Mouse (Mus musculus) heart, embryonic 10.5 days (tissue): Measurements from ENCODE around the gene Apol7e. TPM values are rescaled to one million over a fixed set of nuclear protein-coding genes. Genes with fewer than 3 reads are reported as not detected.
"Not testable (repeated sequence)": the region's sequence is repeated elsewhere in the genome, so short reads cannot be mapped to it uniquely, and the experiment has no call there.

Experiments
- DNase-seq: peaks from one replicate; pipeline ENCODE4 v3.0.0-alpha.2; 2017; ENCODE audit warnings: low spot score
- H3K27ac ChIP-seq: fragments of 300-500 bp; sonication (generic); 2 replicates; pipeline ENCODE4 v1.5.1; 2016; ENCODE audit warnings: mild to moderate bottlenecking
- H3K27me3 ChIP-seq: fragments of 300-500 bp; sonication (generic); 2 replicates; pipeline ENCODE4 v1.6.1; 2016; ENCODE audit warnings: mild to moderate bottlenecking; ENCODE audit not compliant: poor library complexity, insufficient read depth, severe bottlenecking
- H3K36me3 ChIP-seq: fragments of 300-500 bp; sonication (generic); 2 replicates; pipeline ENCODE4 v1.6.1; 2016; ENCODE audit warnings: mild to moderate bottlenecking, moderate library complexity
- H3K4me1 ChIP-seq: fragments of 300-500 bp; sonication (generic); 2 replicates; pipeline ENCODE4 v1.6.1; 2016; ENCODE audit warnings: mild to moderate bottlenecking
- H3K4me3 ChIP-seq: fragments of 300-500 bp; sonication (generic); 2 replicates; pipeline ENCODE4 v1.5.1; 2016; ENCODE audit warnings: mild to moderate bottlenecking, moderate library complexity
- H3K9me3 ChIP-seq: fragments of 300-500 bp; sonication (generic); 2 replicates; pipeline ENCODE4 v1.6.1; 2016; ENCODE audit warnings: mild to moderate bottlenecking, moderate library complexity
- WGBS: fragments of 180-500 bp; shearing (Covaris S2); methylation state at CpG from one replicate; pipeline ENCODE4 v1.1.7; 2016; 5-methylcytosine and 5-hydroxymethylcytosine counted together
- polyA plus RNA-seq: library from polyadenylated mRNA; unstranded; fragments of >200 nt; fragmentation: Nextera tagmentation; extraction: Ambion mirVana; gene quantifications from 2 replicates; pipeline ENCODE4 v1.2.1, GENCODE M21; 2016

Gene Apol7e
- not detected in 2 replicates for polyA plus RNA-seq

- WGBS, result 74% methylated on average over 4 of the region's 4 CpGs
- H3K36me3 ChIP-seq, DNase-seq, H3K27me3 ChIP-seq, H3K27ac ChIP-seq, H3K4me3 ChIP-seq, H3K9me3 ChIP-seq, H3K4me1 ChIP-seq: not testable (repeated sequence)
These were observed at the start of gene Apol7e for GRCm38 (mm10) chr15:77698656-77699055. Gene Apol7e, plus strand, starts transcription at chr15:77698857.

- not testable (repeated sequence) for DNase-seq, H3K9me3 ChIP-seq, H3K36me3 ChIP-seq, H3K4me3 ChIP-seq, H3K27ac ChIP-seq, H3K27me3 ChIP-seq, H3K4me1 ChIP-seq
These were observed 47.5 kb upstream of the Apol7e start for GRCm38 (mm10) chr15:77651143-77651542.

GRCm38 (mm10) chr15:77659773-77660172, 38.9 kb upstream of the Apol7e start:
- WGBS, result 73% methylated on average over 1 of the region's 1 CpGs
- not testable (repeated sequence) for H3K4me1 ChIP-seq

GRCm38 (mm10) chr15:77661841-77662240, 36.8 kb upstream of the Apol7e start:
- not testable (repeated sequence) for DNase-seq, H3K36me3 ChIP-seq, H3K27me3 ChIP-seq, H3K4me3 ChIP-seq, H3K4me1 ChIP-seq, H3K27ac ChIP-seq, H3K9me3 ChIP-seq
- 78% methylated on average over 2 of the region's 2 CpGs for WGBS

More at GRCm38 (mm10) chr15:77659773-77660172, 38.9 kb upstream of the Apol7e start:
- not testable (repeated sequence) for H3K9me3 ChIP-seq, H3K27ac ChIP-seq, DNase-seq, H3K4me3 ChIP-seq, H3K27me3 ChIP-seq, H3K36me3 ChIP-seq

- 57% methylated on average over 1 of the region's 1 CpGs for WGBS
- not testable (repeated sequence) for H3K4me1 ChIP-seq, H3K4me3 ChIP-seq, DNase-seq, H3K9me3 ChIP-seq, H3K27ac ChIP-seq, H3K27me3 ChIP-seq, H3K36me3 ChIP-seq
These were observed 24.6 kb upstream of the Apol7e start for GRCm38 (mm10) chr15:77674081-77674480.

- WGBS, result 15% methylated on average over 11 of the region's 11 CpGs
- not testable (repeated sequence) for H3K36me3 ChIP-seq, H3K27ac ChIP-seq, H3K4me1 ChIP-seq, H3K27me3 ChIP-seq, H3K9me3 ChIP-seq, H3K4me3 ChIP-seq, DNase-seq
These were observed 14.7 kb upstream of the Apol7e start for GRCm38 (mm10) chr15:77683944-77684343.

- not testable (repeated sequence) for H3K9me3 ChIP-seq, H3K36me3 ChIP-seq, H3K27me3 ChIP-seq, H3K27ac ChIP-seq, H3K4me1 ChIP-seq, DNase-seq
- H3K4me3 ChIP-seq, result peak overlapping the region; percentile 47
- WGBS, result 7% methylated on average over 20 of the region's 20 CpGs
These were observed 6.9 kb upstream of the Apol7e start for GRCm38 (mm10) chr15:77691532-77692311.

- H3K27me3 ChIP-seq, H3K4me3 ChIP-seq, H3K36me3 ChIP-seq, DNase-seq, H3K4me1 ChIP-seq, H3K9me3 ChIP-seq, H3K27ac ChIP-seq: not testable (repeated sequence)
- WGBS, result 28% methylated on average over 11 of the region's 15 CpGs
These were observed 3.9 kb upstream of the Apol7e start for GRCm38 (mm10) chr15:77694687-77695295.

GRCm38 (mm10) chr15:77705306-77705705, 6.6 kb downstream of the Apol7e start:
- not testable (repeated sequence) for H3K9me3 ChIP-seq, H3K36me3 ChIP-seq, H3K4me3 ChIP-seq, H3K27me3 ChIP-seq, H3K27ac ChIP-seq, H3K4me1 ChIP-seq
- 84% methylated on average over 3 of the region's 3 CpGs for WGBS
- peak; percentile 13 for DNase-seq

- H3K27me3 ChIP-seq, H3K36me3 ChIP-seq, H3K27ac ChIP-seq, H3K4me1 ChIP-seq, H3K4me3 ChIP-seq, H3K9me3 ChIP-seq: not testable (repeated sequence)
- WGBS, result 29% methylated on average over 1 of the region's 1 CpGs
- peak; percentile 10 for DNase-seq
These were observed 10.3 kb downstream of the Apol7e start for GRCm38 (mm10) chr15:77708936-77709335.

GRCm38 (mm10) chr15:77718240-77718639, 19.6 kb downstream of the Apol7e start:
- H3K27ac ChIP-seq, H3K9me3 ChIP-seq, H3K36me3 ChIP-seq, H3K4me3 ChIP-seq, H3K4me1 ChIP-seq, DNase-seq, H3K27me3 ChIP-seq: not testable (repeated sequence)
- 67% methylated on average over 4 of the region's 6 CpGs for WGBS

- H3K27me3 ChIP-seq, H3K36me3 ChIP-seq, H3K9me3 ChIP-seq, DNase-seq, H3K4me3 ChIP-seq, H3K4me1 ChIP-seq, H3K27ac ChIP-seq: not testable (repeated sequence)
- WGBS, result no CpG with 5 or more reads among the region's 3 CpGs
These were observed 22.9 kb downstream of the Apol7e start for GRCm38 (mm10) chr15:77721509-77721908.

- not testable (repeated sequence) for H3K27ac ChIP-seq, H3K9me3 ChIP-seq, H3K4me3 ChIP-seq, H3K4me1 ChIP-seq, DNase-seq, H3K36me3 ChIP-seq, H3K27me3 ChIP-seq
- 23% methylated on average over 3 of the region's 10 CpGs for WGBS
These were observed 25.7 kb downstream of the Apol7e start for GRCm38 (mm10) chr15:77724208-77724911.
